Mouse (Mus musculus) embryonic facial prominence, embryonic 14.5 days (tissue): Measurements from ENCODE around the gene Serpina1d. TPM values are rescaled to one million over a fixed set of nuclear protein-coding genes. Genes with fewer than 3 reads are reported as not detected.
"Not testable (repeated sequence)": the region's sequence is repeated elsewhere in the genome, so short reads cannot be mapped to it uniquely, and the experiment has no call there.

ENCODE experiments used
- ATAC-seq: fragments of 200-750 bp; cut with Nextera tagmentation; 2 replicates; pipeline ENCODE4 v1.8.0; 2017; ENCODE audit warnings: low read depth, moderate number of reproducible peaks, moderate TSS enrichment
- DNase-seq: peaks from one replicate; pipeline ENCODE4 v3.0.0-alpha.2; 2015; ENCODE audit warnings: low spot score
- H3K27ac ChIP-seq: fragments of 300-500 bp; sonication (generic); replicated peaks from 2 replicates; pipeline ENCODE4 v1.5.1; 2014; ENCODE audit warnings: low read depth, mild to moderate bottlenecking, low read length, moderate library complexity
- H3K27me3 ChIP-seq: fragments of 300-500 bp; sonication (generic); replicated peaks from 2 replicates; pipeline ENCODE4 v1.6.1; 2014; ENCODE audit warnings: low read length; ENCODE audit not compliant: control insufficient read depth, insufficient read depth
- H3K36me3 ChIP-seq: fragments of 300-500 bp; sonication (generic); 2 replicates; pipeline ENCODE4 v1.6.1; 2014; ENCODE audit warnings: low read length, mixed read lengths; ENCODE audit not compliant: control insufficient read depth, insufficient read depth
- H3K4me1 ChIP-seq: fragments of 300-500 bp; sonication (generic); 2 replicates; pipeline ENCODE4 v1.6.1; 2014; ENCODE audit warnings: antibody characterized with exemption, low read length; ENCODE audit not compliant: control insufficient read depth, insufficient read depth
- H3K4me2 ChIP-seq: fragments of 300-500 bp; sonication (generic); 2 replicates; pipeline ENCODE4 v1.6.1; 2014; ENCODE audit warnings: low read depth, mild to moderate bottlenecking, low read length, moderate library complexity, mixed read lengths
- H3K4me3 ChIP-seq: fragments of 300-500 bp; sonication (generic); 2 replicates; pipeline ENCODE4 v1.5.1; 2014; ENCODE audit warnings: low read depth, mild to moderate bottlenecking, low read length
- H3K9ac ChIP-seq: fragments of 300-500 bp; sonication (generic); 2 replicates; pipeline ENCODE4 v1.6.1; 2014; ENCODE audit warnings: low read depth, mild to moderate bottlenecking, low read length, moderate library complexity, mixed read lengths
- H3K9me3 ChIP-seq: fragments of 300-500 bp; sonication (generic); 2 replicates; pipeline ENCODE4 v1.6.1; 2016; ENCODE audit warnings: low read length; ENCODE audit not compliant: control insufficient read depth
- WGBS: fragments of 180-500 bp; shearing (Covaris S2); extraction: QIAGEN DNeasy Blood & Tissue Kit; methylation state at CpG from one replicate; pipeline ENCODE4 v1.1.7; 2014; 5-methylcytosine and 5-hydroxymethylcytosine counted together
- polyA plus RNA-seq: library from polyadenylated mRNA; unstranded; fragments of >200 nt; fragmentation: Nextera tagmentation; extraction: Ambion mirVana; gene quantifications from 2 replicates; pipeline ENCODE4 v1.2.1, GENCODE M21; 2014

The Serpina1d gene
- not detected in 2 replicates for polyA plus RNA-seq

DNA sequence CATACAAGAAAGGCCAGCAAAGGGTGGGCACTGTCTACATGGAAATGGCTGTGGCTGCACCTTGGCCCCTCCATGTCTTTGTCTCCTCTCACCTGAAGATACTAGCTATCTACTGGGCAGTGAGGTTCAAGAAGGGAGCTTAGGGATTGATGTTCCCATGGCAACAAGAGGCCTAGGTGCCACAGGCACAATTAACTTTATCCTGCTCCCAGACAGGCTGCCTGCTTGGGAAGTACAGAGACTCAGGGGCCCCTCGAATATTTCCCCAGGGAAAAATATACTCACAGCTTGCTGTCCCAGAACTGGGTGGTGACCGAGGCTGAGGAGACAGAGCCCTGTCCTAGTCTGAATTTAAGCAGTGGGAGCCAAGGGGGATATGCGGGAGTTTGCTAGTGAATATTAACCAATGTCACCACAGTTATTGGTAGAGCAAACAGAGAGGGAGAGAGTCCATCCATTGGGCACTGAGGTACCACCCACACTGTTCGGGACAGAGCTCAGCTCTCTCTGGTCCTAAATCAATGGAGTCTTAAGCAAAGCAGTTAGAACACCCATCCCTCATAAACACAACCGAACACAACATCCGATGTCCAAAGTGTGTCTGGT lies at the start of gene Serpina1d:
TSS of gene Serpina1d (minus strand) at position 347 of the 606 bp plus-strand sequence.
- DNase-seq = not testable (repeated sequence)

DNA sequence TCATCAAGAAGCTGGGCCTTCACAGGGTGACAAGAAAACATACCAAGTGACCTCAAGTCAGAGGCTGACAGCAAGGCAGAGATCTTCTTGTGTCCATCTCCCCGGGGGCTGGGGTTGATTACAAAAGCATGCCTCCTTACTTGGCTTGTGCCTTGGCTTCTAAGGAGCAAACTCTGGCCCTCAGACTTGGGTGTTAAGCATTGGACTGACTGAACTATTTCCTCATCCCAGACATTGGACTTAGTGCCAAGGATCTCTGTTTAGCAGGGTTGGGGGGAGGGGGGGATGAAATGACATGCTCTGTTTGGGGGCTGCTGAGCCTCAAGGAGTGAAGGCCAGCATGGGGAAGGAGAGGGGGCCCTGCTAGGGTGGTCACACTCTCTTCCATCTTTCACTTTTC lies 2.8 kb downstream of the Serpina1d start:
- H3K4me2 ChIP-seq, H3K27ac ChIP-seq, H3K4me3 ChIP-seq, H3K4me1 ChIP-seq, H3K27me3 ChIP-seq, H3K36me3 ChIP-seq, H3K9ac ChIP-seq, H3K9me3 ChIP-seq, DNase-seq, ATAC-seq: not testable (repeated sequence)
- 73% methylated on average over 1 of the region's 1 CpGs for WGBS

More for the DNA sequence above, at the start of gene Serpina1d:
- H3K36me3 ChIP-seq, H3K4me1 ChIP-seq, H3K4me3 ChIP-seq, H3K27ac ChIP-seq, H3K4me2 ChIP-seq, H3K27me3 ChIP-seq, H3K9ac ChIP-seq, H3K9me3 ChIP-seq, ATAC-seq: not testable (repeated sequence)
- 79% methylated on average over 6 of the region's 6 CpGs for WGBS

DNA sequence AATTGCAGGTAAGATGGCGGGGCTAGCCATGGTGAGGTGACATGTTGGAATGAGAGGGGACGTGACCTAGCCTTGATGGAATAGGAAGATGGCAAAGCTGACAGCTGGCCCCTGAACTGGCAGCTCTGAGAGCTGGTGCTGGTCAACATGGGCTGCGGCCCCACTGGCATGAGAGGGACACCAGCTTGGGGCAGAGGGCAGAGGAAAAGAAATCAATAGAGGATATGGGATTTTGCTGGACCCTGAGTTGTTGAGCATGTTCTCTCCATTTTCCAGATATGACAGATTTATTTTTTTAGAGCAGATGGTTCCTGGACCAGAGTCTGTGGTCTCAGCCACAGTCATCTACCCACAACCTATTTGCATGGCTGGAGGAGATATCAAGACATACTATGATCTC lies 10.3 kb downstream of the Serpina1d start:
- not testable (repeated sequence) for H3K4me1 ChIP-seq, H3K4me3 ChIP-seq, H3K36me3 ChIP-seq, H3K4me2 ChIP-seq, H3K9me3 ChIP-seq, H3K9ac ChIP-seq, DNase-seq, H3K27me3 ChIP-seq, H3K27ac ChIP-seq, ATAC-seq
- 73% methylated on average over 3 of the region's 3 CpGs for WGBS

DNA sequence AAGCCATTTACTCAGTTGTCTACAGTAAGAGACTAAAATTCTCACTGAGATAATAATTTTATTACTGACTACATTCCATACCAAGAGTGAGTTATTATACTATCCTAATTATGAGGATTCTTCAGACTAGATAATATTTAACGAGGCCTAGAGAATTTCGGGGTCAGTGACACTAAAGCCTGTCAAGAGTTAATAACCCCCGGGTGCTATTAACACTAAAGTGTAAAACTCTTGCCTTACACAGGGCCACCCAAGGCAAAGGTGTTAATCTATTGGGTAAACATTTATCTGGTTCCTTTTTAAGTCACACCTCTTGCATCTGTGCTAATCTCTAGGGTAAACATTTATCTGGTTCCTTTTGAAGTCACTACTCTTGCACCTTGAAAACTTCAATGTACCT lies 13.1 kb downstream of the Serpina1d start:
- not testable (repeated sequence) for H3K9ac ChIP-seq, H3K27ac ChIP-seq, ATAC-seq, H3K36me3 ChIP-seq, H3K4me2 ChIP-seq, H3K4me3 ChIP-seq, H3K27me3 ChIP-seq, DNase-seq, H3K4me1 ChIP-seq, H3K9me3 ChIP-seq
- 95% methylated on average over 3 of the region's 3 CpGs for WGBS

DNA sequence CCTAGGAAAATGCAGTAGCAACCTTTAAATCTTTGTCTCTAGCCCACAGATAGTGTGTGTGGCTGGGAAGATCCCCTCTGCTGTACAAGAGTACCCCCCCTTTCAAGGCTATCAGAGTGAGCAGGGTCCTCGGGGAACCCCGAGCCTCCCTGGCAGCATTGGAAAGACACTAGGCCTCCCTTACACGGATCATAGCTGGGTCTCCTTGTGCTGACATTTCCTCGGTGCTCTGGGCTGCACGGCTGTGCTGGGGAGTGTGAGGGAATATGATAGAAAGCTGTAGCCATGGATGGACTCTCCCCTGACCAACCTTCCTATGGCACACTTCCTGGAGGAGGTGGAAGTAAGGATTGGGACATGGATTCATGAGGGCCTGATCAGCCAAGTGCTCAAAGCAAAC lies 27.4 kb downstream of the Serpina1d start:
- H3K9ac ChIP-seq, H3K27me3 ChIP-seq, H3K4me2 ChIP-seq, H3K27ac ChIP-seq, ATAC-seq, H3K4me3 ChIP-seq, H3K36me3 ChIP-seq, DNase-seq, H3K9me3 ChIP-seq, H3K4me1 ChIP-seq: not testable (repeated sequence)
- 82% methylated on average over 5 of the region's 5 CpGs for WGBS

DNA sequence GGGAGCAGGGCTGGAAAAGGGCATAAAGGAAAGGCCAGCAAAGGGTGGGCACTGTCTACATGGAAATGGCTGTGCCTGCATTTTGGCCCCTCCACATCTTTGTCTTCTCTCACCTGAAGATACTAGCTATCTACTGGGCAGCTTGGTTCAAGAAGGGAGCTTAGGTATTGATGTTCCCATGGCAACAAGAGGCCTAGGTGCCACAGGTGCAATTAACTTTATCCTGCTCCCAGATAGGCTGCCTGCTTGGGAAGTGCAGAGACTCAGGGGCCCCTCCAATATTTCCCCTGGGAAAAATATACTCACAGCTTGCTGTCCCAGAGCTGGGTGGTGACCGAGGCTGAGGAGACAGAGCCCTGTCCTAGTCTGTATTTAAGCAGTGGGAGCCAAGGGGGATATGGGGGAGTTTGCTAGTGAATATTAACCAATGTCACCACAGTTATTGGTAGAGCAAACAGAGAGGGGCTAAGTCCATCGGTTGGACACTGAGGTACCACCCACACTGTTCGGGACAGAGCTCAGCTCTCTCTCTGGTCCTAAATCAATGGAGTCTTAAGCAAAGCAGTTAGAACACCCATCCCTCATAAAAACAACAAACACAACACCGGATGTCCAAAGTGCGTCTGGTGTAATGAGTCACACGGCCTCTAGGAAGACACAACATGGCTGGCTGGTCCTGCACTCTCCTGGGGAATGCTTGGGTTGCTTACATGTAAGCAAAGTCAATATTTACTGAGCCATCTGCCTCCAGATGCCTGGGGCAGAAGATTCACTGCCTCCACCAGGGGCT lies 35.4 kb downstream of the Serpina1d start:
- H3K4me2 ChIP-seq, H3K9me3 ChIP-seq, H3K27ac ChIP-seq, H3K4me3 ChIP-seq, H3K36me3 ChIP-seq, H3K9ac ChIP-seq, DNase-seq, H3K4me1 ChIP-seq, ATAC-seq, H3K27me3 ChIP-seq: not testable (repeated sequence)
- WGBS = 90% methylated on average over 5 of the region's 6 CpGs

DNA sequence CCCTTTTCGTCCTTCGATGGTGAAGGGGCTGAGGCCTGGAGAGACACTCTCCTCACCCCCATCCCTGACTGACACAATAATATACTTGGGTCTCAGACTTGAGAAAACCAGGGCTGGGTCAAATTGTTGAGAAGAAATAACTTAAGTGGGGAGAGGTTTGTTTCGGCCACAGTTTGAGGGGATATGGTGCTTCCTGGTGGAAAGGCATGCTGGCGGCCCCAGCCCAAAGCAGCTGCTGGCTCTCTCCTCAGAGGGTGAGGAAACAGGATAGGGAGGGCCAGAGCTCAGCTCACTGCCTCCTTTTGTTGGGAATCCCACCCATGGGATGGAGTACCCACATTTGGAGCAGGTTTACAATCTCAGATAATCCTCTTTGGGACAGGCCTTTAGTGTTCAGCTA lies 37.8 kb downstream of the Serpina1d start:
- H3K4me1 ChIP-seq, H3K4me2 ChIP-seq, DNase-seq, H3K4me3 ChIP-seq, ATAC-seq, H3K27me3 ChIP-seq, H3K9ac ChIP-seq, H3K36me3 ChIP-seq, H3K9me3 ChIP-seq, H3K27ac ChIP-seq: not testable (repeated sequence)
- WGBS = 80% methylated on average over 4 of the region's 4 CpGs

DNA sequence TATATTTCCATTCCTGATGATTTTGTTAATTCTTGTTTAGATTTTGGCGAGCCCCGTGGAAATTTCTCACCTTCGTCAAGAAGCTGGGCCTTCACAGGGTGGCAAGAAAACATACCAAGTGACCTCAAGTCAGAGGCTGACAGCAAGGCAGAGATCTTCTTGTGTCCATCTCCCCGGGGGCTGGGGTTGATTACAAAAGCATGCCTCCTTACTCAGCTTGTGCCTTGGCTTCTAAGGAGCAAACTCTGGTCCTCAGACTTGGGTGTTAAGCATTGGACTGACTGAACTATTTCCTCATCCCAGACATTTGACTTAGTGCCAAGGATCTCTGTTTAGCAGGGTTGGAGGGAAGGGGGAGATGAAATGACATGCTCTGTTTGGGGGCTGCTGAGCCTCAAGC lies 38.3 kb downstream of the Serpina1d start:
- ATAC-seq, H3K36me3 ChIP-seq, H3K9ac ChIP-seq, H3K27me3 ChIP-seq, DNase-seq, H3K27ac ChIP-seq, H3K9me3 ChIP-seq, H3K4me2 ChIP-seq, H3K4me1 ChIP-seq, H3K4me3 ChIP-seq: not testable (repeated sequence)
- WGBS = 87% methylated on average over 4 of the region's 4 CpGs
